Mouse (Mus musculus) MEL (cell line): ENCODE measurements around the gene Ldhb. TPM values are rescaled to one million over a fixed set of nuclear protein-coding genes. Genes with fewer than 3 reads are reported as not detected.

Source experiments
- DNase-seq: peaks from one replicate; pipeline ENCODE4 v3.0.0; 2011; ENCODE audit warnings: low read depth, low spot score
- H3K27ac ChIP-seq: 2 replicates; pipeline ENCODE4 v1.5.1; 2012; ENCODE audit warnings: low read depth, mild to moderate bottlenecking, control low read depth, low read length, moderate library complexity; ENCODE audit not compliant: control insufficient read depth
- H3K27me3 ChIP-seq, 2 experiments: fragments of 150-350 bp in 1 of 2; sonication (generic) in 1 of 2; 2 replicates each; pipeline ENCODE4 v1.6.1; 2012; ENCODE audit warnings: low read length in 2 of 2, mild to moderate bottlenecking in 2 of 2, improper control_type of control experiment in 1 of 2, moderate library complexity in 1 of 2; ENCODE audit not compliant: insufficient read depth in 2 of 2, control insufficient read depth in 1 of 2
- H3K36me3 ChIP-seq, 2 experiments: 2 replicates each; pipeline ENCODE4 v1.6.1; 2012 to 2014; ENCODE audit warnings: low read length in 2 of 2, improper control_type of control experiment in 1 of 2, inconsistent platforms in 1 of 2, mild to moderate bottlenecking in 1 of 2; ENCODE audit not compliant: insufficient read depth in 2 of 2, control insufficient read depth in 1 of 2
- H3K4me1 ChIP-seq, 2 experiments: fragments of 150-350 bp in 1 of 2; sonication (generic) in 1 of 2; 2 replicates each; pipeline ENCODE4 v1.6.1; 2012; ENCODE audit warnings: low read length in 2 of 2, improper control_type of control experiment in 1 of 2, mild to moderate bottlenecking in 1 of 2; ENCODE audit not compliant: insufficient read depth in 2 of 2, control insufficient read depth in 1 of 2
- H3K4me3 ChIP-seq, 2 experiments: fragments of 150-350 bp in 1 of 2; sonication (generic) in 1 of 2; 2 replicates each; pipeline ENCODE4 v1.5.1; 2012; ENCODE audit warnings: low read depth in 2 of 2, low read length in 2 of 2, mild to moderate bottlenecking in 2 of 2, moderate library complexity in 2 of 2, control low read depth in 1 of 2, improper control_type of control experiment in 1 of 2; ENCODE audit not compliant: control insufficient read depth in 1 of 2, insufficient read depth in 1 of 2
- H3K79me2 ChIP-seq: 2 replicates; pipeline ENCODE4 v1.6.1; 2012; ENCODE audit warnings: mild to moderate bottlenecking, low read length, moderate library complexity; ENCODE audit not compliant: control insufficient read depth, poor library complexity, insufficient read depth
- H3K9ac ChIP-seq: 2 replicates; pipeline ENCODE4 v1.6.1; 2012; ENCODE audit warnings: low read depth, mild to moderate bottlenecking, control low read depth, low read length, moderate library complexity; ENCODE audit not compliant: control insufficient read depth, poor library complexity, severe bottlenecking
- H3K9me3 ChIP-seq: fragments of 150-350 bp; sonication (generic); replicated peaks from 2 replicates; pipeline ENCODE4 v1.6.1; 2012; ENCODE audit warnings: mild to moderate bottlenecking, low read length, improper control_type of control experiment, moderate library complexity; ENCODE audit not compliant: insufficient read depth
- CHD1 ChIP-seq: IDR thresholded peaks from 2 replicates; pipeline ENCODE4 v1.6.1; 2012; ENCODE audit warnings: low read depth, mild to moderate bottlenecking, inconsistent platforms, low read length, improper control_type of control experiment
- CHD2 ChIP-seq: IDR thresholded peaks from 2 replicates; pipeline ENCODE4 v1.6.1; 2011; ENCODE audit warnings: low read length, improper control_type of control experiment
- E2F4 ChIP-seq: IDR thresholded peaks from 2 replicates; pipeline ENCODE4 v1.6.1; 2011; ENCODE audit warnings: low read depth, low read length, improper control_type of control experiment, borderline replicate concordance
- EP300 ChIP-seq, 2 experiments: IDR thresholded peaks; 2 replicates each; pipeline ENCODE4 v1.6.1; 2011; ENCODE audit warnings: improper control_type of control experiment in 2 of 2, low read length in 2 of 2, low read depth in 1 of 2, mild to moderate bottlenecking in 1 of 2
- MAFK ChIP-seq: IDR thresholded peaks from 2 replicates; pipeline ENCODE4 v1.6.1; 2011; ENCODE audit warnings: low read depth, mild to moderate bottlenecking, low read length, improper control_type of control experiment, borderline replicate concordance
- MAX ChIP-seq: IDR thresholded peaks from 2 replicates; pipeline ENCODE4 v1.6.1; 2011; ENCODE audit warnings: low read length, improper control_type of control experiment
- MXI1 ChIP-seq: IDR thresholded peaks from 2 replicates; pipeline ENCODE4 v1.6.1; 2011; ENCODE audit warnings: mild to moderate bottlenecking, low read depth, low read length, improper control_type of control experiment
- NRF1 ChIP-seq: IDR thresholded peaks from 2 replicates; pipeline ENCODE4 v1.6.1; 2014; ENCODE audit warnings: low read depth, mild to moderate bottlenecking, inconsistent platforms, low read length, improper control_type of control experiment, moderate library complexity; ENCODE audit not compliant: poor library complexity, insufficient read depth, severe bottlenecking
- POLR2A ChIP-seq, 2 experiments: IDR thresholded peaks; 2 replicates each; pipeline ENCODE4 v1.6.1; 2011 to 2012; ENCODE audit warnings: low read length in 2 of 2, mild to moderate bottlenecking in 2 of 2, control low read depth in 1 of 2, improper control_type of control experiment in 1 of 2, low read depth in 1 of 2, moderate library complexity in 1 of 2; ENCODE audit not compliant: control insufficient read depth in 1 of 2, insufficient read depth in 1 of 2, poor library complexity in 1 of 2
- POLR2AphosphoS2 ChIP-seq: IDR thresholded peaks from 2 replicates; pipeline ENCODE4 v1.6.1; 2011; ENCODE audit warnings: low read length, improper control_type of control experiment
- POLR2AphosphoS5 ChIP-seq: IDR thresholded peaks from 2 replicates; pipeline ENCODE4 v1.6.1; 2012; ENCODE audit warnings: low read depth, borderline replicate concordance, mild to moderate bottlenecking, inconsistent platforms, low read length, moderate library complexity, mixed read lengths
- RCOR1 ChIP-seq: IDR thresholded peaks from 2 replicates; pipeline ENCODE4 v1.6.1; 2012; ENCODE audit warnings: low read depth, mild to moderate bottlenecking, inconsistent platforms, low read length, improper control_type of control experiment
- SIN3A ChIP-seq: IDR thresholded peaks from 2 replicates; pipeline ENCODE4 v1.6.1; 2012; ENCODE audit warnings: low read length, improper control_type of control experiment, inconsistent platforms
- SMC3 ChIP-seq: IDR thresholded peaks from 2 replicates; pipeline ENCODE4 v1.6.1; 2011; ENCODE audit warnings: low read depth, low read length, improper control_type of control experiment
- TAL1 ChIP-seq: IDR thresholded peaks from 2 replicates; pipeline ENCODE4 v1.6.1; 2012; ENCODE audit warnings: mild to moderate bottlenecking, inconsistent platforms, low read length, moderate library complexity, mixed read lengths
- UBTF ChIP-seq: IDR thresholded peaks from 2 replicates; pipeline ENCODE4 v1.6.1; 2012; ENCODE audit warnings: low read depth, mild to moderate bottlenecking, inconsistent platforms, low read length, improper control_type of control experiment, moderate library complexity, borderline replicate concordance; ENCODE audit not compliant: insufficient read depth
- USF1 ChIP-seq: IDR thresholded peaks from 2 replicates; pipeline ENCODE4 v1.6.1; 2014; ENCODE audit warnings: low read depth, mild to moderate bottlenecking, inconsistent platforms, low read length, improper control_type of control experiment, moderate library complexity
- ZC3H11A ChIP-seq: IDR thresholded peaks from 2 replicates; pipeline ENCODE4 v1.6.1; 2012; ENCODE audit warnings: low read depth, mild to moderate bottlenecking, inconsistent platforms, low read length, improper control_type of control experiment
- ZKSCAN1 ChIP-seq: IDR thresholded peaks from 2 replicates; pipeline ENCODE4 v1.6.1; 2012; ENCODE audit warnings: low read depth, mild to moderate bottlenecking, inconsistent platforms, low read length, improper control_type of control experiment, moderate library complexity
- ZMIZ1 ChIP-seq: IDR thresholded peaks from 2 replicates; pipeline ENCODE4 v1.6.1; 2012; ENCODE audit warnings: low read depth, mild to moderate bottlenecking, inconsistent platforms, low read length, improper control_type of control experiment, moderate library complexity
- polyA plus RNA-seq, 2 experiments: library from polyadenylated mRNA; stranded (reverse) in 1 of 2; unstranded in 1 of 2; fragments of >175 nt in 1 of 2; fragments of >200 nt in 1 of 2; gene quantifications; 2 replicates each; pipeline versions ENCODE4 v1.2.1 to v1.2.4; 2012; ENCODE audit warnings: low replicate concordance in 2 of 2, low read depth in 1 of 2; ENCODE audit not compliant: insufficient read length in 2 of 2, insufficient read depth in 1 of 2, missing spikeins in 1 of 2
- total RNA-seq: library from RNA; depleted of rRNA; stranded (reverse); fragments of 300-350 nt; gene quantifications from 2 replicates; pipeline ENCODE4 v1.2.3, GENCODE M21; 2012

The Ldhb gene
- total and polyA plus RNA-seq, 3 experiments: not detected

- Histone ChIP-seq H3K27me3 (no peaks in the 10 kb centered on the region), H3K27ac (no peak overlapping the region), H3K79me2 (no peaks in the 10 kb centered on the region), H3K4me3 (no peak overlapping the region), H3K9ac (no peak overlapping the region), H3K4me1 (no peaks in the 10 kb centered on the region), H3K9me3 (no peaks in the 10 kb centered on the region), H3K36me3 (no peaks in the 10 kb centered on the region)
- TF ChIP-seq NRF1 (no peak), ZC3H11A (no peak)
- DNase-seq: no peak
Measured at GRCm38 (mm10) chr6:142542082-142542799, 34.5 kb upstream of the Ldhb start.

GRCm38 (mm10) chr6:142540561-142541160 is 32.9 kb upstream of the Ldhb start:
- DNase-seq: no peak

GRCm38 (mm10) chr6:142540131-142540530 is 32.4 kb upstream of the Ldhb start:
- DNase-seq: no peak
- H3K27ac ChIP-seq: no peak overlapping the region
- H3K4me3 ChIP-seq: no peak overlapping the region
- no peak overlapping the region for H3K9ac ChIP-seq
- TF ChIP-seq USF1: no peak
- no peak for TF ChIP-seq POLR2AphosphoS5
- TF ChIP-seq POLR2A (IDR thresholded peaks at IDR 0.05; ENCODE audit: control insufficient read depth in 1 of 2, insufficient read depth in 1 of 2, low read depth in 1 of 2, low read length in 2 of 2, poor library complexity in 1 of 2): no peak
- no peak for TF ChIP-seq MXI1
- no peak for TF ChIP-seq RCOR1
- TF ChIP-seq E2F4: no peak
- TF ChIP-seq CHD2: no peak
- no peak for TF ChIP-seq MAFK
- no peak for TF ChIP-seq CHD1
- H3K27me3 ChIP-seq: no peaks in the 10 kb centered on the region
- H3K36me3 ChIP-seq: no peaks in the 10 kb centered on the region
- no peaks in the 10 kb centered on the region for H3K4me1 ChIP-seq
- no peaks in the 10 kb centered on the region for H3K9me3 ChIP-seq
- no peaks in the 10 kb centered on the region for H3K79me2 ChIP-seq

More at GRCm38 (mm10) chr6:142540561-142541160, 32.9 kb upstream of the Ldhb start:
- Histone ChIP-seq H3K36me3 (no peaks in the 10 kb centered on the region), H3K79me2 (no peaks in the 10 kb centered on the region), H3K9ac (no peak overlapping the region), H3K4me3 (no peak overlapping the region), H3K27me3 (no peaks in the 10 kb centered on the region), H3K9me3 (no peaks in the 10 kb centered on the region), H3K27ac (no peak overlapping the region), H3K4me1 (no peaks in the 10 kb centered on the region)
- TF ChIP-seq MAX (no peak), UBTF (no peak), TAL1 (no peak), ZKSCAN1 (no peak), SMC3 (no peak), EP300 (IDR thresholded peaks at IDR 0.05; ENCODE audit: low read depth in 1 of 2, low read length in 2 of 2) (no peak), SIN3A (no peak), MAFK (no peak), ZMIZ1 (no peak), POLR2AphosphoS2 (no peak), CHD2 (no peak), E2F4 (no peak), POLR2AphosphoS5 (no peak)
